Mouse (Mus musculus): ENCODE results near the gene Tomm7. TPM values are rescaled to one million over a fixed set of nuclear protein-coding genes. Genes with fewer than 3 reads are reported as not detected.
"Not testable (repeated sequence)": the region's sequence is repeated elsewhere in the genome, so short reads cannot be mapped to it uniquely, and the experiment has no call there.

Gene Tomm7
- 81.3 and 95.6 TPM in 2 replicates for polyA plus RNA-seq (2015; fragmentation: Nextera tagmentation; extraction: Ambion mirVana)

DNA sequence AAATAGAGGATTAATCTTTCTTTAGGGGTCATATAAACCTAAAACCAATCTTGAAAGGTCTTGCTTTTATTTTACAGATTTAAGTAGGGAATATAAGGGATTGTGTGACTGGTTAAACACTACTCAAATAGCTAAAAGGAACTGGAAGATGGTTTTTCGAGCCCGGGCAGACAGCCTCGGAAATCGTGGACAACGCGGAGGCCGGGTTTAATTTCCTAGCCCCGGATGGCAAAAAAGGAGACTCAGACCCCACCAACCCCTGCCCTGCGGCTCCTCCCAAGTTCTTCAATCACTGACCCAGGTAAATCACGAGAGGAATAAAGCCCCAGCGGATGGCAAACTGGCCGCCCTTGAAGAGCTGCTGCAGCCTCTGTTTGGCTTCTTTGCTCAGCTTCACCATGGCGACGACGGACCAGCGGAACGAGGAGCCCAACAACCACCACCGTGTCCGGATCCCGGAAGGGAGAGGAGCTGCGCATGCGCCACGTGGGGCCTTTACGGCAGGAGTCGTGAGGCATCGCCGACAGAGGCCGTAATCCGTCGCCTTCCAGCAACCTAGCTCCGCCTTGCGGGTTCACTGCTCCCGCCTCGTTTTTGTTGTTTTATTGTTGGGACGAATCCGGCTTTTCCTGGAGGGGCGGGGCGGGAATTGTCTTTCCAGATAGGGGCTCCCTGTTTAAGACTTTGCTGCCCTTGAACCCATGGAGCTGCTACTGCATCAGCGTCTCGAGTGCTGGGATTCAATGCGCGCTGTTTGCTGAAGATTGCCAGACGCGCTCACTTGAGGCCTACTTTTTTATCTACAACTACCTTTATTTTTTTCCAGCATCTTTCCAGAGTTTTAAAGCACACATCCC is at the start of gene Tomm7:
Gene Tomm7 (minus strand): TSS at position 488 of the 857 bp plus-strand sequence.
- Histone ChIP-seq H3K4me1 (replicated peaks) (peaks cover 23% of the 10 kb centered on the region), H3K9me3 (no peaks in the 10 kb centered on the region), H3K36me3 (peaks cover 11% of the 10 kb centered on the region), H3K9ac (peak within 1 kb of the TSS; percentile 83), H3K27ac (replicated peaks) (peak within 1 kb of the TSS; percentile 83), H3K27me3 (no peaks in the 10 kb centered on the region), H3K4me3 (peak within 1 kb of the TSS; percentile 86), H3K4me2 (peak within 1 kb of the TSS; percentile 69)
- under 1% methylated on average over 44 of the region's 44 CpGs for WGBS
- ATAC-seq (ENCODE audit: low FRiP score, low read depth), result peak; percentile 95

DNA sequence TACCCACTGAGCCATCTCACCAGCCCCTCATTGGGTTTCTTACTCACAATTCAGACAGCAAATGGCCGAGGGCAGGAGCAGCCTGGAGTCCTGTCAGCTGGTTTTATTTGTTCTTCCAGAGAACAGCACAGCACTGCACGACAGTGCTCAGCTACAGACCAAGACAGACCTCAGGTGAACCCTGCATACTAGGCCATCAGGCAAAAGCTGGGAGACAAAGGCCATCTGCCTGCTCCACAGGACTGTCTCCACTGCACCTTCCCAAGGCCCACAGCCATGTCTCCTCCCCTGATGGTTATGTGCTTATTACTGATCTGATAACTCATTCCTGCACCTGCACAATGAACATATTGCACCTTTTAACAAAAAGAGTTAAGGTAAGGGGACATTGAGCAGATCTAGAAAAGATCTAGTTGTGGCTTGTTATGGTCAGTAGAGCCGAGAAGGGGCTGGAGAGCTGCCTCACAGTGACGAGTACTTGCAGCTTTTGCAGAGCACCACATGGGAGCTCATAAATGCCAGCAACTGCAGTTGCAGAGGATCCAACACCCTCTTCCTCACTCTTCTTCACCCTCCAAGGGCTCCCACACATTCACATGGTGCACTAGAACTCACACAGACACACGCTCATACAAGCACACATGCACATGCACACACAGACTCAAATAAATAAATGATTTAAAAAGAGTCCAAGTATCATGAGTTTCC is 49.3 kb upstream of the Tomm7 start:
- H3K9me3 ChIP-seq, result no peaks in the 10 kb centered on the region
- H3K27ac ChIP-seq (replicated peaks), result no peak overlapping the region
- H3K4me3 ChIP-seq, result no peak overlapping the region
- no peak overlapping the region for H3K4me2 ChIP-seq
- no peak for ATAC-seq (ENCODE audit: low FRiP score, low read depth)
- no peak overlapping the region for H3K9ac ChIP-seq
- no peaks in the 10 kb centered on the region for H3K4me1 ChIP-seq (replicated peaks)
- no peaks in the 10 kb centered on the region for H3K27me3 ChIP-seq
- no peaks in the 10 kb centered on the region for H3K36me3 ChIP-seq
- WGBS, result 89% methylated on average over 5 of the region's 5 CpGs

DNA sequence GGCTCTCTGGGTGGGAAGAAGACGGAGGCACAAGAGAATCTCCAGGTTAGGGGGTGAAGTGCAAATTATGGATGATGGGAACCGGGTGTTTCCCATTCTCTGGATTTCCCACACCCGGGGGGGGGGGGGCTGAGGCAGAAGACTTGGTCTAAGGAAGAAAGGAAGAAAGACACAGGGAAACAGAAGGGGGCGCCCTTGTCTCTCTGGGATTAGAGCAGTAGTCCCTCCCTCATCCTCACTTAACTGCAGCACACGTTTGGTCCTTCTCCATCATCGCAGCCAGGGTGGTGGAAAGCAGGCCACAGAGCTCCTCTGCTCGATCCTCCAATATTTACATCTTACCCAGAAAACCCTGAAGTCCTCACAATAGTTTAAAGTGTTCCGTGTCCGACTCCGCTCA is 46.8 kb upstream of the Tomm7 start:
- Histone ChIP-seq H3K4me1 (replicated peaks) (no peaks in the 10 kb centered on the region), H3K4me3 (no peak overlapping the region), H3K4me2 (no peak overlapping the region), H3K36me3 (no peaks in the 10 kb centered on the region), H3K27ac (replicated peaks) (no peak overlapping the region), H3K27me3 (no peaks in the 10 kb centered on the region), H3K9me3 (no peaks in the 10 kb centered on the region), H3K9ac (no peak overlapping the region)
- 43% methylated on average over 10 of the region's 10 CpGs for WGBS
- ATAC-seq (ENCODE audit: low FRiP score, low read depth), result no peak

DNA sequence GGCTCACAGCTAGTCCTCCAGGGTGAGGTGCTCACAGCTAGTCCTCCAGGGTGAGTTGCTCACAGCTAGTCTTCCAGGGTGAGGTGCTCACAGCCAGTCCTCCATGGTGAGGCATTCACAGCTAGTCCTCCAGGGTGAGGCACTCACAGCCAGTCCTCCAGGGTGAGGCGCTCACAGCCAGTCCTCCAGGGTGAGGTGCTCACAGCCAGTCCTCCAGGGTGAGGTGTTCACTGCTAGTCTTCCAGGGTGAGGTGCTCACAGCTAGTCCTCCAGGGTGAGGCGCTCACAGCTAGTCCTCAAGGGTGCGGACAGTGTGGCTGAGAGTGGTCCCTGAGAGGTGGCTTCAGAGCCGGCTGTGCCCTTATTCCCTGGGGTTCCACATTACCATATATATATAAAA is 45.5 kb upstream of the Tomm7 start:
- no peak for ATAC-seq (ENCODE audit: low FRiP score, low read depth)
- Histone ChIP-seq H3K4me3 (no peak overlapping the region), H3K4me1 (replicated peaks) (no peaks in the 10 kb centered on the region), H3K9ac (no peak overlapping the region), H3K9me3 (no peaks in the 10 kb centered on the region), H3K27me3 (no peaks in the 10 kb centered on the region), H3K4me2 (no peak overlapping the region), H3K36me3 (no peaks in the 10 kb centered on the region), H3K27ac (replicated peaks) (no peak overlapping the region)
- 78% methylated on average over 4 of the region's 4 CpGs for WGBS

DNA sequence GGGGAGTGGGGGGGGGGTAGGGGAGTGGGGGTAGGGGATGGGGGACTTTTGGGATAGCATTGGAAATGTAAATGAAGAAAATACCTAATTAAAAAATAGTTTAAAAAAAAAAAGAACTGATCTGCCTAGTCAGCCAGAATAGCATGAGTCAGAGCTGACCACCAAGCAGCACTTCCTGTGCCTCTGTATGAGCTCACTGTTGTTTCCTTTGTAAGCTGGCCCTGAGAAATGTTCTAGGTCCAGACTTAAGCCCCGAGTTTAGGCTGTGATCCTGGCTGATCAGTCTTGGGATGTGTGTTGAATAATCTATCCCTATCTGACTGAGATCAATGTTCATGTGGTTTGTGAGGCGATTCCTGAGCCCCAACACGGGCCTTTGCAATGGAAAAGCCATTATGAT is 43.1 kb upstream of the Tomm7 start:
- H3K4me2 ChIP-seq, result no peak overlapping the region
- 73% methylated on average over 3 of the region's 3 CpGs for WGBS
- no peaks in the 10 kb centered on the region for H3K36me3 ChIP-seq
- H3K9ac ChIP-seq, result no peak overlapping the region
- no peak overlapping the region for H3K27ac ChIP-seq (replicated peaks)
- no peak overlapping the region for H3K4me3 ChIP-seq
- H3K27me3 ChIP-seq, result no peaks in the 10 kb centered on the region
- H3K4me1 ChIP-seq (replicated peaks), result no peaks in the 10 kb centered on the region
- no peak for ATAC-seq (ENCODE audit: low FRiP score, low read depth)
- no peaks in the 10 kb centered on the region for H3K9me3 ChIP-seq

DNA sequence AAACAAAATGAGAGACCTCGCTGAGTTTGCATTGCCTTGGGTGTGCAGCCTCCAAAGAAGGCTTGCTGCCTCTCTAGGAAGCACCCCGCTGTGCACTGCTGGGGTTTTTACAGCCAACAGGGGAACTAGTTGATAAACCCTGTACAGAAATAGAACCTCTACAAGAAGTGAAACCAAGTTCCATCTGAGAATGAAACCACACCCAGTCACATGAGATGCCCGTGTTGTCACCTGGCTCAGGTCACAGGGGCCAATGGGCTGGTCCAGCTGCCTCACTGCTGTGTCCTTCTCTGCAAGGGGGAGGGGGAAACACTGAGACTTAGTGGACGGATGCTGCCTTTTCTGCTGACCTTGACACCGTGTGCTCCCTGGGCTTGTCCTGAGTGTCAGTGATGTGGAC is 30.5 kb upstream of the Tomm7 start:
- H3K4me2 ChIP-seq, result no peak overlapping the region
- H3K27me3 ChIP-seq, result no peaks in the 10 kb centered on the region
- H3K4me1 ChIP-seq (replicated peaks), result no peaks in the 10 kb centered on the region
- no peak for ATAC-seq (ENCODE audit: low FRiP score, low read depth)
- H3K4me3 ChIP-seq, result no peak overlapping the region
- H3K27ac ChIP-seq (replicated peaks), result no peak overlapping the region
- 70% methylated on average over 5 of the region's 5 CpGs for WGBS
- H3K36me3 ChIP-seq, result no peaks in the 10 kb centered on the region
- H3K9me3 ChIP-seq, result no peaks in the 10 kb centered on the region
- H3K9ac ChIP-seq, result no peak overlapping the region

DNA sequence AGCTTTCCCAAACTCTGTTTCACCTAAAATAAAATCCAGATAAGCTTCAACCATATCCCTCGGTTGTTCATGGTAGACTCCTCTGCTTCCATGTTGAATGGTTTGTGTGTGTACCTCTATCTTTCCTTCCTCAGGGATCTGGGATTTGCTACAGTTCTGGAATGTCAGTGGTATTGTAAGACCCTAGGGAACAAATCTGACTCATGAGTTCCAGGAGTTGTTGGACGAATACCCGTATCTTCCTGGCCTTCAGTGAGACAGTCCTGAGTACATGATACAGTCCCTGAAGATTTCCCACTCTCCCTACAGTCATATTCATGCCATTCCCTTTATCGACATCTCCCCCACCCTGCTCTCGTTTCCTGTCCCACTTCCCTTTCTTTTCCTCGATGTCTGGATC is 28.6 kb upstream of the Tomm7 start:
- 87% methylated on average over 6 of the region's 6 CpGs for WGBS
- Histone ChIP-seq H3K4me2 (no peak overlapping the region), H3K4me1 (replicated peaks) (no peaks in the 10 kb centered on the region), H3K4me3 (no peak overlapping the region), H3K36me3 (no peaks in the 10 kb centered on the region), H3K27ac (replicated peaks) (no peak overlapping the region), H3K9ac (no peak overlapping the region), H3K27me3 (no peaks in the 10 kb centered on the region), H3K9me3 (no peaks in the 10 kb centered on the region)
- no peak for ATAC-seq (ENCODE audit: low FRiP score, low read depth)

DNA sequence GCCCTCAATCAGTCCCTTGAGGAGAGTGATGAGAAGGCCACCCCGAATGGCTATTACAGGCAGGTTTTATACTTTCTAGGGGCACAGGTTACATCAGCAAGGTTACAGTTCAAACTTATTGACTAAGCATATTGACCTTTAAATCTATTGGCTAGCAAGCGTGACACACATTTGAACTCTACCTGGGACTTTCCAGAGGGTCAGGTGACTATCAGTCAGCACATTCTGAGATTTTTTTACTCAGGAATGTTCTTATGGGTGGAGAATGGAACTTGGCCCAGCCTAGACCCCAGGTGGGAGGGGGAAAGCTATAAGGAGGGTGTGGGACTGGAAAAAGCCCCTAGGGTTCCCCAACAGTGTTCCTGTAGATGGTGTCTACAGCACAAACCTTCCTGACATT is 27.4 kb upstream of the Tomm7 start:
- H3K27me3 ChIP-seq; H3K27ac ChIP-seq (replicated peaks); H3K4me3 ChIP-seq; ATAC-seq (ENCODE audit: low FRiP score, low read depth); H3K9me3 ChIP-seq; H3K9ac ChIP-seq; H3K4me2 ChIP-seq; H3K36me3 ChIP-seq; H3K4me1 ChIP-seq (replicated peaks): not testable (repeated sequence)
- WGBS, result 91% methylated on average over 2 of the region's 2 CpGs

DNA sequence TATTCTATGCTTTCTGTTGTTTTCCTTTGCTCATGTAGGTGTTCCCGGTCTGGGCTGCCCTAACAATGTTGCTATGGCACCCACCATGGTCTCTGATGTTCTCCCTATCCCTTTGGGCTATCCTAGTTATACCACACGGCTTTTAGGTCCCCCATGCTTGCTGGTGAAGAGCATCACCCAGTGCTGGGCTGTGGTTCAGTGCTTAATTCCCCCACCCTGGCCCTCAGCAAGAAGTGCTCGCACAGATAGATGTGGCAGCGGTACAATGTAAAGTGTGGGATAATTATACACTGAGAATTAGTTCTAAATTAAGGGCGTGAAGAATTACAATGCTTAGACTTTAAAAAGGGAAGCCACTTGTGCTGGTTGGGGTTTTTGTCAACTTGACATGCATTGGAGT is 22.0 kb upstream of the Tomm7 start:
- no peaks in the 10 kb centered on the region for H3K4me1 ChIP-seq (replicated peaks)
- no peak for ATAC-seq (ENCODE audit: low FRiP score, low read depth)

DNA sequence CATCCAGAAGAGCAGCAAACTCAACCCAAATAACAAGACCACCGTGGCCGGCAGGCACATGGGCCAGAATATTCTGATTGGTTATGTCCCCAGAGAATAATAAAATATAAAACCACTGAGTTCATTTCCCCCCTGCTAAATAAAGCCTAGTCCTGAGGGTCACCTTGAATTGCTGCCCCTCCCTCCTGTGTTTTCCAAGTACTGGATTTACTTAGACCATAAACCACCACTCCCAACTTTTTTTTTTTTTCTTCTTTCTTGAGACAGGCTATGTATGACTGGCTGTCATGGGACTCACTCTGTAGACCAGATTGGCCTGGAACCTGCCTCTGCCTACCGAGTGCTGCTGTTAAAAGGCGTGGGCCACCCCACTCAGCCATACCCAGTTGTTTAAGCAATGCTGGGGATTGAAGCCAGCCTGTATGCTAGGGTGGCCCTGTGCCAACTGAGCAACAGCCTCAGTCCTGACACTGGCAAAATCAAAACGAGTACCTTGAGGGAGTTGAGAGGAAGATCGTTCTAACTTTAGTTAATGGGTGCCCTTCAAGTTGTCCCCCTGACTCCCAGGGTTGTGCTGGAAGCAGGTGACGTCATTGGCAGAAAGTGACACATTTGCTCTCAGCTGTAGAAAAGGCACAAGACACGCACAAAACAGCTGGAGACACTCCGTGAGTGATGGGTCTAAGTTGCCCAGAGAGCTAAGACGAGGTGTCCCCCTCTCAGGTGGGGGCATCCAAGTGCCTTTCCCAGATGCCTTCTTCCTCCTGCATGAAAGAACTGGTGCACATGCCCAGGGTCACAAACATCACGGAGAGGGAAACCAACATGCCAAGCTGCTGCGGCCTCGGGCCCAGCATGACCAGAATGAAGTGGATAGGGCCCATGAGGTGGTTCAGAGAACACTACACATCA is 20.3 kb upstream of the Tomm7 start:
- 88% methylated on average over 13 of the region's 13 CpGs for WGBS
- ATAC-seq (ENCODE audit: low FRiP score, low read depth), result no peak

More for the DNA sequence above, 22.0 kb upstream of the Tomm7 start:
- Histone ChIP-seq H3K9me3 (no peaks in the 10 kb centered on the region), H3K36me3 (no peaks in the 10 kb centered on the region), H3K27me3 (no peaks in the 10 kb centered on the region), H3K27ac (replicated peaks) (no peak overlapping the region), H3K9ac (no peak overlapping the region), H3K4me2 (no peak overlapping the region), H3K4me3 (no peak overlapping the region)
- 79% methylated on average over 5 of the region's 5 CpGs for WGBS

DNA sequence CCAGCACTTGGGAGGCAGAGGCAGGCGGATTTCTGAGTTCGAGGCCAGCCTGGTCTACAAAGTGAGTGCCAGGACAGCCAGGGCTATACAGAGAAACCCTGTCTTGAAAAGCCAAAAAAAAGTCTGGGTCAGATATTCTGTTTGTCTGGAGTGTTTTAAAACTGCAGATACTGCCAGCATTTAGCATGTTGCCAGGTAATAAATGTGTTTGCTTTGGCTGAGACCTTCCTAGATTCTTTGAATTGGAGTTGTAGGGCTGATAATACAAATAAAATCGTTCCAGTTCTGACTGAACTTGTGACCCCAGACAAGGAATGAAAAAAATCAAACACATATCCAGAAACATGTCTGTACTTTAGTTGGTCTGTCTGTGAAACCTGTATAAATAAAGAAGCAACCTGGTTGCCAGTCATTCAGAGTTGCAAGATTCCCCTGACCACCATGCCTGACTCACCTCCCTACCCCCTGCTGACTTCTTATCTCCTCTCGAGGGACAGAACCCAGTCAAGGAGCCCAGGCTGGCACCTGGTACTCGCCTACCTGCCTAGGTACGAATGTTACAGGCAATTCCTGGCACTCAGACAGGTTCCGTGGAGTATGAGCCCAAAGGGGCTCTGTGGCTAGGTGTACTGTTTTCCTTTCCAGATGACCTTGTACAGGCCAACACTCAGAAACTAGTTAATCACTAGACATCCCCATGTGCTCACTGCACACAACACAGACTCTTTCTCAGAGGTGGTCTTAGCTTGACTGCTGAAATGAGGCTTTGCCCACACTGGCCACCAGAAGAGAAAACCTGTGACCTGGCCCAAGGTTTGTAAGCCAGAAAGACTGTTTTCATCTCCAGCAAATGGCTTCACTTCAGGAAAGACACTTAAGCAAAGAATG is 19.4 kb upstream of the Tomm7 start:
- H3K27me3 ChIP-seq, result no peaks in the 10 kb centered on the region
- WGBS, result 90% methylated on average over 7 of the region's 7 CpGs
- no peak for ATAC-seq (ENCODE audit: low FRiP score, low read depth)
- H3K4me2 ChIP-seq, result no peak overlapping the region
- no peak overlapping the region for H3K27ac ChIP-seq (replicated peaks)
- H3K9me3 ChIP-seq, result no peaks in the 10 kb centered on the region
- no peak overlapping the region for H3K9ac ChIP-seq
- no peaks in the 10 kb centered on the region for H3K36me3 ChIP-seq
- H3K4me1 ChIP-seq (replicated peaks), result no peaks in the 10 kb centered on the region
- no peak overlapping the region for H3K4me3 ChIP-seq

More for the DNA sequence above, 20.3 kb upstream of the Tomm7 start:
- Histone ChIP-seq H3K27ac (replicated peaks) (no peak overlapping the region), H3K36me3 (no peaks in the 10 kb centered on the region), H3K27me3 (no peaks in the 10 kb centered on the region), H3K4me2 (no peak overlapping the region), H3K4me1 (replicated peaks) (no peaks in the 10 kb centered on the region), H3K4me3 (no peak overlapping the region), H3K9ac (no peak overlapping the region), H3K9me3 (no peaks in the 10 kb centered on the region)
